Mouse (Mus musculus) left cerebral cortex, adult 18-20 months (tissue): ENCODE data around the gene Lpxn. TPM values are rescaled to one million over a fixed set of nuclear protein-coding genes. Genes with fewer than 3 reads are reported as not detected.

Experiments
- DNase-seq, 2 experiments: peaks; one replicate each; pipeline ENCODE4 v3.0.0; 2021 to 2022; ENCODE audit warnings: low spot score in 2 of 2, mixed read lengths in 1 of 2
- long read RNA-seq, 2 experiments: library from polyadenylated mRNA; stranded (forward); transcript quantifications; one replicate each; pipeline ENCODE4 v2.0.0; 2021
- total RNA-seq, 2 experiments: library from RNA; stranded (reverse); gene quantifications; 2 replicates each; pipeline ENCODE4 v1.2.3; 2021

The Lpxn gene
- 1 to 10 TPM; 1.2 to 1.8 TPM for total RNA-seq
- long read RNA-seq, experiment 1, transcript Lpxn-201 (9 exons, 1,684 nt), result major isoform, 5 of 5 reads
- long read RNA-seq, experiment 1, partial matches to known transcripts, result 0 of 5 reads
- long read RNA-seq, experiment 1, other reads (novel, unspliced or antisense), result 0 of 5 reads
- long read RNA-seq, experiment 2, partial matches to known transcripts, result 0 of 2 reads
- long read RNA-seq, experiment 2, other reads (novel, unspliced or antisense), result 0 of 2 reads

GRCm38 (mm10) chr19:12795511-12796327, at the start of gene Lpxn, which contains the start of gene Zfp91:
TSS of gene Lpxn (plus strand) at chr19:12796193.
TSS of gene Zfp91 (minus strand) at chr19:12796126.
- peak; percentile 93 to 96 for DNase-seq

GRCm38 (mm10) chr19:12756286-12756685, 39.7 kb upstream of the Lpxn start:
- DNase-seq, result no peak

- no peak for DNase-seq
These were observed 37.0 kb upstream of the Lpxn start for GRCm38 (mm10) chr19:12758936-12759478.

- peak; percentile 23 to 27 for DNase-seq
These were observed 36.3 kb upstream of the Lpxn start for GRCm38 (mm10) chr19:12759656-12760055.

GRCm38 (mm10) chr19:12762212-12763130, 33.5 kb upstream of the Lpxn start:
- no peak for DNase-seq

- no peak for DNase-seq
These were observed 30.7 kb upstream of the Lpxn start, which contains the start of gene Cntf for GRCm38 (mm10) chr19:12765308-12765707. TSS of gene Cntf (minus strand) at chr19:12765632.

- no peak for DNase-seq
These were observed 25.1 kb upstream of the Lpxn start for GRCm38 (mm10) chr19:12770888-12771287.

- DNase-seq, result no peak
These were observed 15.6 kb upstream of the Lpxn start for GRCm38 (mm10) chr19:12780437-12780836.

- DNase-seq, result no peak
These were observed 9.1 kb upstream of the Lpxn start for GRCm38 (mm10) chr19:12786803-12787395.

GRCm38 (mm10) chr19:12787721-12788120, 8.3 kb upstream of the Lpxn start:
- DNase-seq, result no peak

- no peak for DNase-seq
These were observed 3.6 kb upstream of the Lpxn start for GRCm38 (mm10) chr19:12792374-12792773.

- peak; percentile 94 to 96 for DNase-seq
These were observed 1.6 kb upstream of the Lpxn start for GRCm38 (mm10) chr19:12794056-12795044.

- no peak for DNase-seq
These were observed 883 bp upstream of the Lpxn start for GRCm38 (mm10) chr19:12795110-12795509.

- peak; percentile 44 to 53 for DNase-seq
These were observed 437 bp downstream of the Lpxn start for GRCm38 (mm10) chr19:12796328-12796931.

- no peak for DNase-seq
These were observed 1.1 kb downstream of the Lpxn start for GRCm38 (mm10) chr19:12797071-12797470.

- DNase-seq, result no peak
These were observed 2.4 kb downstream of the Lpxn start for GRCm38 (mm10) chr19:12798404-12798803.

GRCm38 (mm10) chr19:12799081-12799480, 3.1 kb downstream of the Lpxn start:
- DNase-seq, result no peak

GRCm38 (mm10) chr19:12800621-12801020, 4.6 kb downstream of the Lpxn start:
- DNase-seq, result no peak

GRCm38 (mm10) chr19:12801046-12801445, 5.1 kb downstream of the Lpxn start:
- DNase-seq, result no peak
